Mouse (Mus musculus) cerebellum, adult 2 months (tissue): ENCODE data around the gene Rps24. TPM values are rescaled to one million over a fixed set of nuclear protein-coding genes. Genes with fewer than 3 reads are reported as not detected.

Source experiments
- DNase-seq, 2 experiments: peaks; one replicate each; pipeline ENCODE4 v3.0.0; 2021
- H3K27ac ChIP-seq: fragments of 200-500 bp; 2 replicates; pipeline ENCODE4 v1.5.1; 2012; ENCODE audit warnings: low read length, control low read depth, inconsistent platforms; ENCODE audit not compliant: insufficient read depth
- H3K27me3 ChIP-seq: fragments of 200-500 bp; 2 replicates; pipeline ENCODE4 v1.6.1; 2012; ENCODE audit warnings: inconsistent platforms, mild to moderate bottlenecking, low read length, moderate library complexity; ENCODE audit not compliant: control insufficient read depth, insufficient read depth
- H3K4me1 ChIP-seq: fragments of 200-500 bp; 2 replicates; pipeline ENCODE4 v1.6.1; 2011; ENCODE audit warnings: low read length; ENCODE audit not compliant: control insufficient read depth, insufficient read depth
- H3K4me3 ChIP-seq: fragments of 200-500 bp; replicated peaks from 2 replicates; pipeline ENCODE3; 2011; ENCODE audit warnings: mild to moderate bottlenecking, low read depth, low read length, control low read depth; ENCODE audit not compliant: insufficient read depth
- CTCF ChIP-seq: fragments of 200-500 bp; IDR thresholded peaks from 2 replicates; pipeline ENCODE4 v1.5.1; 2011; ENCODE audit warnings: low read depth, mild to moderate bottlenecking, control low read depth, low read length, moderate library complexity, borderline replicate concordance; ENCODE audit not compliant: insufficient read depth
- POLR2A ChIP-seq: fragments of 200-500 bp; IDR thresholded peaks from 2 replicates; pipeline ENCODE4 v1.6.1; 2011; ENCODE audit warnings: low read length, control low read depth, borderline replicate concordance; ENCODE audit not compliant: insufficient read depth
- WGBS: fragments of 180-500 bp; shearing (Covaris S2); methylation state at CpG from one replicate; pipeline ENCODE4 v1.1.7; 2018; 5-methylcytosine and 5-hydroxymethylcytosine counted together
- polyA plus RNA-seq: library from polyadenylated mRNA; depleted of rRNA; stranded (reverse); fragments of >200 nt; gene quantifications from 2 replicates; pipeline ENCODE4 v1.2.3, GENCODE M21; 2012

The Rps24 gene
- polyA plus RNA-seq, 1 experiment: 1,467 TPM

- no peak for DNase-seq
- no peak overlapping the region for H3K4me3 ChIP-seq
- no peak for TF ChIP-seq CTCF
- WGBS: 88% methylated on average over 9 of the region's 9 CpGs
- H3K27ac ChIP-seq: no peak overlapping the region
- H3K4me1 ChIP-seq: peaks cover 1% of the 10 kb centered on the region; the same call in 1 of the 2 replicates
- H3K27me3 ChIP-seq: no peaks in the 10 kb centered on the region
These were observed 6.3 kb downstream of the Rps24 start for GRCm38 (mm10) chr14:24493256-24493655.

GRCm38 (mm10) chr14:24496507-24496906 is 9.6 kb downstream of the Rps24 start:
- WGBS: 52% methylated on average over 1 of the region's 1 CpGs
- H3K27ac ChIP-seq: no peak overlapping the region
- H3K4me3 ChIP-seq: no peak overlapping the region
- no peak for TF ChIP-seq CTCF
- TF ChIP-seq POLR2A: no peak
- no peak for DNase-seq
- peaks cover 21% of the 10 kb centered on the region; the same call in 1 of the 2 replicates for H3K4me1 ChIP-seq
- H3K27me3 ChIP-seq: no peaks in the 10 kb centered on the region

GRCm38 (mm10) chr14:24497443-24497842 is 10.5 kb downstream of the Rps24 start:
- Histone ChIP-seq H3K4me3 (no peak overlapping the region), H3K27me3 (no peaks in the 10 kb centered on the region), H3K4me1 (peaks cover 21% of the 10 kb centered on the region; the same call in 1 of the 2 replicates), H3K27ac (no peak overlapping the region)
- DNase-seq: no peak
- no peak for TF ChIP-seq POLR2A
- WGBS: 96% methylated on average over 1 of the region's 1 CpGs

- no peaks in the 10 kb centered on the region for H3K27me3 ChIP-seq
- H3K4me1 ChIP-seq: peaks cover 21% of the 10 kb centered on the region; the same call in 1 of the 2 replicates
- DNase-seq: peak; percentile 21 to 48
- no peak overlapping the region for H3K27ac ChIP-seq
- no peak for TF ChIP-seq CTCF
- no peak for TF ChIP-seq POLR2A
- 35% methylated on average over 5 of the region's 5 CpGs for WGBS
- H3K4me3 ChIP-seq: no peak overlapping the region
These were observed 11.8 kb downstream of the Rps24 start for GRCm38 (mm10) chr14:24498561-24499255.

- no peak overlapping the region for H3K4me3 ChIP-seq
- TF ChIP-seq POLR2A (no peak), CTCF (no peak)
- no peak overlapping the region for H3K27ac ChIP-seq
- no peak for DNase-seq
- WGBS: 43% methylated on average over 9 of the region's 9 CpGs
- H3K4me1 ChIP-seq: peaks cover 21% of the 10 kb centered on the region; the same call in 1 of the 2 replicates
- no peaks in the 10 kb centered on the region for H3K27me3 ChIP-seq
These were observed 12.6 kb downstream of the Rps24 start for GRCm38 (mm10) chr14:24499478-24499877.

GRCm38 (mm10) chr14:24500091-24500844 is 13.3 kb downstream of the Rps24 start:
- 8% methylated on average over 18 of the region's 18 CpGs for WGBS
- Histone ChIP-seq H3K27me3 (no peaks in the 10 kb centered on the region), H3K4me1 (peaks cover 21% of the 10 kb centered on the region; the same call in 1 of the 2 replicates), H3K27ac (peak overlapping the region; percentile 23), H3K4me3 (peak overlapping the region; percentile 35)
- peak; percentile 84 to 92 for DNase-seq
- TF ChIP-seq POLR2A: no peak
- TF ChIP-seq CTCF: peak; percentile 83

- Histone ChIP-seq H3K27me3 (no peaks in the 10 kb centered on the region), H3K4me3 (peak overlapping the region; percentile 35), H3K27ac (peak overlapping the region; percentile 23), H3K4me1 (peaks cover 21% of the 10 kb centered on the region; the same call in 1 of the 2 replicates)
- WGBS: 12% methylated on average over 8 of the region's 8 CpGs
- TF ChIP-seq CTCF (no peak), POLR2A (no peak)
- DNase-seq: no peak
These were observed 13.9 kb downstream of the Rps24 start for GRCm38 (mm10) chr14:24500845-24501186.

GRCm38 (mm10) chr14:24501256-24501655 is 14.3 kb downstream of the Rps24 start:
- Histone ChIP-seq H3K4me1 (peaks cover 21% of the 10 kb centered on the region; the same call in 1 of the 2 replicates), H3K4me3 (no peak overlapping the region), H3K27me3 (no peaks in the 10 kb centered on the region), H3K27ac (peak overlapping the region; percentile 23; the same call in 1 of the 2 replicates)
- DNase-seq: no peak
- WGBS: 77% methylated on average over 4 of the region's 4 CpGs
- TF ChIP-seq POLR2A: no peak
- TF ChIP-seq CTCF: no peak
